Mouse (Mus musculus): ENCODE measurements around the gene 1810065E05Rik. TPM values are rescaled to one million over a fixed set of nuclear protein-coding genes. Genes with fewer than 3 reads are reported as not detected.

1810065E05Rik gene
- not detected in 2 replicates for polyA plus RNA-seq (2015; fragmentation: Nextera tagmentation; extraction: Ambion mirVana)

GRCm38 (mm10) chr11:58420815-58421214, at the start of gene 1810065E05Rik:
Gene 1810065E05Rik, plus strand, starts transcription at chr11:58421111.
- Histone ChIP-seq H3K9ac (no peak within 1 kb of the TSS), H3K36me3 (no peaks in the 10 kb centered on the region), H3K9me3 (no peaks in the 10 kb centered on the region), H3K4me2 (no peak within 1 kb of the TSS), H3K4me3 (no peak within 1 kb of the TSS), H3K4me1 (no peaks in the 10 kb centered on the region), H3K27ac (no peak within 1 kb of the TSS), H3K27me3 (no peaks in the 10 kb centered on the region)
- 19% methylated on average over 1 of the region's 1 CpGs for WGBS
- ATAC-seq (ENCODE audit: borderline replicate concordance, extremely low read depth, low FRiP score, low TSS enrichment) = no peak

DNA sequence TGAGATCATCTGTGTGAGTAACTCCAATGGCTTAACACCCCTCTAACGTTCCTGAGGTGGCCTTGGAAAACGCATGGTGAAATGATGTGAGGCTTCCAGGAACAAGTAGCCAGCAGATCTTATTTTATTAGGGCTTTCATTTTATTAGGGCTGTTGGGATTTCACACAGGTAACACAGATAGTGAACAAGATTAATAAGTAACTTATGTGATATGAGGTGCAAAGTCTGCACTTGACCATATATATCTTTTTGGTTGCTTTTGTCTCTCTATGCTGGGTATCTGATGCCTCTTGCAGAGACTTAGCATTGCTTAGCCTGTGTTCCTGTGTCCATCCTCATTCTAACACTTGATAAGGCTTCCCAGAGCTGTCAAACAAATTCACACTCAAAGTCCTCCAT, 43.6 kb upstream of the 1810065E05Rik start:
- 49% methylated on average over 2 of the region's 2 CpGs for WGBS
- no peaks in the 10 kb centered on the region for H3K27me3 ChIP-seq

GRCm38 (mm10) chr11:58377686-58378085, 43.2 kb upstream of the 1810065E05Rik start:
- Histone ChIP-seq H3K4me1 (no peaks in the 10 kb centered on the region), H3K4me3 (no peak overlapping the region), H3K27ac (no peak overlapping the region), H3K27me3 (no peaks in the 10 kb centered on the region), H3K4me2 (no peak overlapping the region), H3K36me3 (no peaks in the 10 kb centered on the region), H3K9me3 (no peaks in the 10 kb centered on the region), H3K9ac (no peak overlapping the region)
- WGBS = 0% methylated on average over 1 of the region's 1 CpGs
- no peak for ATAC-seq (ENCODE audit: borderline replicate concordance, extremely low read depth, low FRiP score, low TSS enrichment)

More for the DNA sequence above, 43.6 kb upstream of the 1810065E05Rik start:
- Histone ChIP-seq H3K4me2 (no peak overlapping the region), H3K27ac (no peak overlapping the region), H3K9me3 (no peaks in the 10 kb centered on the region), H3K9ac (no peak overlapping the region), H3K4me1 (no peaks in the 10 kb centered on the region), H3K36me3 (no peaks in the 10 kb centered on the region), H3K4me3 (no peak overlapping the region)
- ATAC-seq (ENCODE audit: borderline replicate concordance, extremely low read depth, low FRiP score, low TSS enrichment) = no peak

- no peak within 1 kb of the TSS for H3K4me2 ChIP-seq
- H3K4me3 ChIP-seq = no peak within 1 kb of the TSS
- H3K9me3 ChIP-seq = no peaks in the 10 kb centered on the region
- H3K27me3 ChIP-seq = no peaks in the 10 kb centered on the region
- H3K27ac ChIP-seq = no peak within 1 kb of the TSS
- no peak within 1 kb of the TSS for H3K9ac ChIP-seq
- no peak for ATAC-seq (ENCODE audit: borderline replicate concordance, extremely low read depth, low FRiP score, low TSS enrichment)
- H3K36me3 ChIP-seq = no peaks in the 10 kb centered on the region
- 77% methylated on average over 3 of the region's 3 CpGs for WGBS
- H3K4me1 ChIP-seq = no peaks in the 10 kb centered on the region
These were observed 42.1 kb upstream of the 1810065E05Rik start, which contains the start of gene Lypd8 for GRCm38 (mm10) chr11:58378763-58379278. Gene Lypd8, plus strand, starts transcription at chr11:58379043.

DNA sequence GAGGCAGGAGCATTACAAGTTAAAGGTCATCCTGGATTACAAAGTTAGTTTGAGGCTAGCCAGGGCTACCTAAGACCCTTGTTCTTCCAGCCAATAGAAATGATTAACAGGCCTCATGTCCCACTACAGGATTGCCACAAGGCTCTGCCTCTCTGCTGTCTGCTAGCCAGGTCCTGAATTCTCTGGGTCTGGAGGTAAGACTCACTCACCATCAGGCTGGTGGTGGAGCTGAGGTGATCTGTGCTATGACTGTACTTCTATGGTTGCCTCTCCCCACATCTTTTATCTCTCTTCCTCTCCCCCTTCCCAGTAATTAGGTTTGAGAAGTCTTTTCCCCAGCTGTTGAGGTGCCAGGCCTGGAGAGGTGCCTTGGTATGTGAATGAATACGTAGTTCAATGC, 41.4 kb upstream of the 1810065E05Rik start:
- no peaks in the 10 kb centered on the region for H3K36me3 ChIP-seq
- no peak overlapping the region for H3K9ac ChIP-seq
- no peak overlapping the region for H3K4me2 ChIP-seq
- no peaks in the 10 kb centered on the region for H3K27me3 ChIP-seq
- no peak for ATAC-seq (ENCODE audit: borderline replicate concordance, extremely low read depth, low FRiP score, low TSS enrichment)
- H3K4me1 ChIP-seq = no peaks in the 10 kb centered on the region
- no peak overlapping the region for H3K4me3 ChIP-seq
- no peaks in the 10 kb centered on the region for H3K9me3 ChIP-seq
- H3K27ac ChIP-seq = no peak overlapping the region
- WGBS = 71% methylated on average over 1 of the region's 1 CpGs

- Histone ChIP-seq H3K4me2 (no peak overlapping the region), H3K4me1 (no peaks in the 10 kb centered on the region), H3K4me3 (no peak overlapping the region), H3K36me3 (no peaks in the 10 kb centered on the region), H3K9ac (no peak overlapping the region), H3K9me3 (no peaks in the 10 kb centered on the region), H3K27me3 (no peaks in the 10 kb centered on the region), H3K27ac (no peak overlapping the region)
- WGBS = 83% methylated on average over 6 of the region's 6 CpGs
- ATAC-seq (ENCODE audit: borderline replicate concordance, extremely low read depth, low FRiP score, low TSS enrichment) = no peak
These were observed 38.4 kb upstream of the 1810065E05Rik start for GRCm38 (mm10) chr11:58382471-58382870.

- Histone ChIP-seq H3K4me2 (no peak overlapping the region), H3K27ac (no peak overlapping the region), H3K4me1 (no peaks in the 10 kb centered on the region), H3K4me3 (no peak overlapping the region), H3K36me3 (no peaks in the 10 kb centered on the region), H3K9ac (no peak overlapping the region), H3K9me3 (no peaks in the 10 kb centered on the region), H3K27me3 (no peaks in the 10 kb centered on the region)
- ATAC-seq (ENCODE audit: borderline replicate concordance, extremely low read depth, low FRiP score, low TSS enrichment) = no peak
- 64% methylated on average over 6 of the region's 6 CpGs for WGBS
These were observed 20.8 kb upstream of the 1810065E05Rik start for GRCm38 (mm10) chr11:58399985-58400645.

- WGBS = 52% methylated on average over 5 of the region's 5 CpGs
- H3K4me2 ChIP-seq = no peak overlapping the region
- H3K9ac ChIP-seq = no peak overlapping the region
- H3K4me3 ChIP-seq = no peak overlapping the region
- no peak overlapping the region for H3K27ac ChIP-seq
- no peak for ATAC-seq (ENCODE audit: borderline replicate concordance, extremely low read depth, low FRiP score, low TSS enrichment)
- H3K36me3 ChIP-seq = no peaks in the 10 kb centered on the region
- H3K4me1 ChIP-seq = no peaks in the 10 kb centered on the region
- H3K9me3 ChIP-seq = no peaks in the 10 kb centered on the region
- no peaks in the 10 kb centered on the region for H3K27me3 ChIP-seq
These were observed 20.3 kb upstream of the 1810065E05Rik start for GRCm38 (mm10) chr11:58400655-58401054.

DNA sequence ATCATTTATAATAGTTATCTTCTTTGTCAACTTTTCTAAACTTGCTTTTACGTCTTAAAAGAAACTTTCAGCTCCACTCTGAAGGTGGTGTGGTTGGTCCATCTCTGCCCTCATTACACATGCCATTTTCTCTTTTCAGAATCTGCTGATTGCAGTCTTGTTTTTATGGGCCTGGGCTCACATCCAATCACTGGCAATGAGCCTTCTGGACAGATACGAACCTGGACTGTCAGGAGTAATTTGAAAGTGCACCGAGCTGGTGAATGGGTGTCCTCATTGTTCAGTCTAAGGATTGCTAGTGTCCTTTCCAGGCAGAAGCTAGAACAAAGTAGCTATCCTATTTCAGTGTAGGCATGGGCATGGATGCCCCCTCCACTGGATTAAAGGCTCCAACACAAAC, 12.8 kb upstream of the 1810065E05Rik start:
- no peak overlapping the region for H3K4me3 ChIP-seq
- no peak overlapping the region for H3K9ac ChIP-seq
- no peaks in the 10 kb centered on the region for H3K27me3 ChIP-seq
- no peaks in the 10 kb centered on the region for H3K9me3 ChIP-seq
- H3K4me2 ChIP-seq = no peak overlapping the region
- H3K27ac ChIP-seq = no peak overlapping the region
- no peak for ATAC-seq (ENCODE audit: borderline replicate concordance, extremely low read depth, low FRiP score, low TSS enrichment)
- H3K4me1 ChIP-seq = no peaks in the 10 kb centered on the region
- 61% methylated on average over 3 of the region's 3 CpGs for WGBS
- no peaks in the 10 kb centered on the region for H3K36me3 ChIP-seq

DNA sequence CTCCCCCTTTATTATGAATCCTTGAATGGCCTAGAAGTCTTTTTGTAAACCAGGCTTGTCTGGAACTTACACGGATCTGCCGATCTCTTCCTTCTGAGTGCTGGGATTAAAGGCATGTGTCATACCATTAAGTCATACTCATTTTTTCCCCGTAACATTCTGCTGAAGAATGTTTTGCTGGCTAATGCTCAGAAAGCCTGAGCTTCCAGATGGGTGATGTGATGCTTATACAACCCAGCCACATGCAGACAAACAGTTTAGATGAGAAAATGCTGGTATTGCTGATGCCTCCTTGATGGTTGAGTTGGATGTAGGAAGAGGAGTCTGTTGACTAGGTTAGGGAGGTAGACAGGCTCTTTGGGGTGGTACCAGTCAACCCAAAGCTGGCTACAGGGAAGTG, 2.6 kb upstream of the 1810065E05Rik start:
- Histone ChIP-seq H3K4me2 (no peak overlapping the region), H3K27me3 (no peaks in the 10 kb centered on the region), H3K36me3 (no peaks in the 10 kb centered on the region), H3K4me3 (no peak overlapping the region), H3K4me1 (no peaks in the 10 kb centered on the region), H3K9ac (no peak overlapping the region), H3K27ac (no peak overlapping the region), H3K9me3 (no peaks in the 10 kb centered on the region)
- no peak for ATAC-seq (ENCODE audit: borderline replicate concordance, extremely low read depth, low FRiP score, low TSS enrichment)
- 48% methylated on average over 3 of the region's 3 CpGs for WGBS

DNA sequence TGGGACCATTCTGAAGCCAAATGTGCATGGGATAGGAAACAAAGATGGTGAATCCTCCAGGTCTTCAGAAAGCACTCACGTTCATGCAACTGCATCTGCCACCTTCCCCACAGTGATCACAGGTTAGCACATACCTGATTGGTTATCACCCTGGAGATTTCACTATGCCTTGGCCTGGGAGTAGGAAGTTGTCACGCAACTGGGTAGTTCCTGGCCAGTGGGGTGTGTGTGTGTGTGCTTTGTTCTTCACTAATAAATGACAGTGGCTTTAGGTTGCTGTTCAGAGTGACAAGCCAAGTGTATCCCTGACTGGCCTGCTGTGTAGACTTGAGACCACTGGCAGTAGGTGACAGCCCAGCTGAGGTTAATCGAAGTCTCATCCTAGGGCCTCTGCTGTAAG, 11.3 kb downstream of the 1810065E05Rik start, which contains the start of gene Gm12253:
TSS of gene Gm12253 (plus strand) at position 301 of the 400 bp plus-strand sequence.
- no peak within 1 kb of the TSS for H3K27ac ChIP-seq
- WGBS = 83% methylated on average over 3 of the region's 3 CpGs
- no peaks in the 10 kb centered on the region for H3K36me3 ChIP-seq
- no peaks in the 10 kb centered on the region for H3K9me3 ChIP-seq
- no peak within 1 kb of the TSS for H3K9ac ChIP-seq
- no peak within 1 kb of the TSS for H3K4me3 ChIP-seq
- no peaks in the 10 kb centered on the region for H3K27me3 ChIP-seq
- H3K4me1 ChIP-seq = no peaks in the 10 kb centered on the region
- no peak for ATAC-seq (ENCODE audit: borderline replicate concordance, extremely low read depth, low FRiP score, low TSS enrichment)
- H3K4me2 ChIP-seq = no peak within 1 kb of the TSS

- no peak overlapping the region for H3K4me3 ChIP-seq
- no peak for ATAC-seq (ENCODE audit: borderline replicate concordance, extremely low read depth, low FRiP score, low TSS enrichment)
- no peaks in the 10 kb centered on the region for H3K27me3 ChIP-seq
- no peaks in the 10 kb centered on the region for H3K9me3 ChIP-seq
- H3K9ac ChIP-seq = no peak overlapping the region
- H3K27ac ChIP-seq = no peak overlapping the region
- 37% methylated on average over 5 of the region's 5 CpGs for WGBS
- no peak overlapping the region for H3K4me2 ChIP-seq
- H3K36me3 ChIP-seq = no peaks in the 10 kb centered on the region
- H3K4me1 ChIP-seq = no peaks in the 10 kb centered on the region
These were observed 17.0 kb downstream of the 1810065E05Rik start for GRCm38 (mm10) chr11:58437866-58438265.
